Mouse (Mus musculus) thymus, adult 2 months (tissue): Measurements from ENCODE around the gene Alas2.

ENCODE experiments used
- CTCF ChIP-seq: fragments of 200-500 bp; IDR thresholded peaks from 2 replicates; pipeline ENCODE4 v1.5.1; 2012; ENCODE audit warnings: mild to moderate bottlenecking, control low read depth, low read length, moderate library complexity, borderline replicate concordance; ENCODE audit not compliant: control insufficient read depth, poor library complexity, insufficient read depth; ENCODE audit errors: extremely low read depth
- POLR2A ChIP-seq: fragments of 200-500 bp; IDR thresholded peaks from 2 replicates; pipeline ENCODE4 v1.6.1; 2012; ENCODE audit warnings: mild to moderate bottlenecking, low read length, control low read depth, moderate library complexity; ENCODE audit not compliant: control insufficient read depth, poor library complexity, insufficient read depth; ENCODE audit errors: extremely low read depth

DNA sequence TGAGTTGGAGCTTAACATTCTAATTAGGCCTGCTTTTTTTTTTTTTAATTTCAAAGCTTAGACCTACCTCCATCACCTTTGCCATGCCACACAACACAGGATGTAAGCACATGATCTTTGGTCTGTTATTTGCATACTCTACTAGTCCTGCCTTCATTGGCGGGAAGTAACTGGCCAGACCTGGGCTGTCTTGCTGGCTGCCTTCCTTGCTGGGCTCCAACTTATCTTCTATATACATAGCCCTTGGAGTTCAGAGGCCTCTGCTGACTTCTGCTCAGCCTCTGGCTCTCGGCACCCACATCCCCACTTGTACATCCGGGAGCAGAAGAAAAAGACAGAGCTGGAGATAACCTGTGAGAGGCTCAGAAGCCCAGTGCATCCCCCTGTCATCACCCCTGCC is 47.0 kb downstream of the Alas2 start:
- TF ChIP-seq CTCF (no peak), POLR2A (no peak)
